Mouse (Mus musculus): ENCODE measurements around the gene Tmem63b.

DNA sequence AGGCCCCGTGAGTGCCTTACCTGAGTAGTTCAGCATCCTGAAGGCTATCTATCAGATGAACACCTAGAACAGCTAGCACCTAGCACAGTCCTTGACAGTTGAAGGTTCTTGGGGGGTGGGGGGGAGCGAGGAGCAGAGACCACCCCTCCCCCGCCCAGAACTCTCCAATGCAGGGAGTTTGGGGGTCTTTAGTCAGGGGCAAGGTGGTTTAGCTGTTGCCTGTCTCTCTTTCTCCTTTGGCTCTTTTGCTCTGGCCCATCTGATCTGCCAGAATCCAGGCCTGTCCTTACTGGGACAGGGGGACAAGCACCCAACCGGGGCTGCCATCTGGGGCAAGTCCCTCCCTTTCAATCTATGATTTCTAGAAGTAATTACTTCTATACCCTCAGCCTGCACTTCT lies 27.5 kb downstream of the Tmem63b start, which contains the start of gene Capn11:
- no peak for TF ChIP-seq CTCF (IDR thresholded peaks at IDR 0.05; ENCODE audit: low read depth, low read length)
- TF ChIP-seq EP300 (IDR thresholded peaks at IDR 0.05; ENCODE audit: insufficient read depth, low read depth, low read length), result no peak

All from ES-Bruce4 (cell line).